ENCODE assay signal across 8 mouse cellular contexts in genomic region chr11:6411684-6412083, GRCm38 (mm10). TPM values are rescaled to one million over a fixed set of nuclear protein-coding genes. Genes with fewer than 3 reads are reported as not detected.
DNase-seq lines count a peak whose midpoint lies in the region; ATAC-seq lines count a peak whose summit lies in the region.

No protein-coding gene starts in this region.

- no peaks in the 10 kb centered on the region for H3K27me3 ChIP-seq in midbrain, embryonic 10.5 days (ENCODE audit: low read depth, poor library complexity, severe bottlenecking)
- no peaks in the 10 kb centered on the region for H3K27me3 ChIP-seq in midbrain, embryonic 13.5 days
- no peaks in the 10 kb centered on the region for H3K27me3 ChIP-seq in liver, embryonic 13.5 days

- no peak overlapping the region for H3K4me2 ChIP-seq in midbrain, embryonic 13.5 days (replicated peaks)
- H3K4me2 ChIP-seq in liver, embryonic 13.5 days = no peak overlapping the region

- H3K27ac ChIP-seq in midbrain, embryonic 10.5 days (replicated peaks) = no peak overlapping the region
- H3K27ac ChIP-seq in midbrain, embryonic 13.5 days = no peak overlapping the region
- H3K27ac ChIP-seq in liver, embryonic 13.5 days = no peak overlapping the region

- no peak overlapping the region for H3K4me3 ChIP-seq in midbrain, embryonic 10.5 days
- H3K4me3 ChIP-seq in midbrain, embryonic 13.5 days (replicated peaks) = no peak overlapping the region
- no peak overlapping the region for H3K4me3 ChIP-seq in liver, embryonic 13.5 days (replicated peaks)

- ATAC-seq in midbrain, embryonic 13.5 days = no peak
- ATAC-seq in liver, embryonic 13.5 days (ENCODE audit: low read depth) = no peak

- peaks cover 2% of the 10 kb centered on the region for H3K36me3 ChIP-seq in midbrain, embryonic 10.5 days
- H3K36me3 ChIP-seq in midbrain, embryonic 13.5 days = peaks cover 3% of the 10 kb centered on the region
- peaks cover 16% of the 10 kb centered on the region for H3K36me3 ChIP-seq in liver, embryonic 13.5 days

- H3K4me1 ChIP-seq in midbrain, embryonic 10.5 days = peaks cover 11% of the 10 kb centered on the region
- peaks cover 10% of the 10 kb centered on the region for H3K4me1 ChIP-seq in midbrain, embryonic 13.5 days (replicated peaks)
- peaks cover 29% of the 10 kb centered on the region for H3K4me1 ChIP-seq in liver, embryonic 13.5 days (replicated peaks)

- no peak overlapping the region for H3K9ac ChIP-seq in midbrain, embryonic 13.5 days (replicated peaks)
- no peak overlapping the region for H3K9ac ChIP-seq in liver, embryonic 13.5 days

- peak; percentile 82 for DNase-seq in midbrain, embryonic 10.5 days (ENCODE audit: low spot score)
- peak; percentile 73 for DNase-seq in adrenal gland, adult 8-10 months
- DNase-seq in embryo, embryonic 9.5 days (ENCODE audit: extremely low spot score) = peak; percentile 80
- peak; percentile 87 for DNase-seq in kidney, adult 9 months
- peak; percentile 55 for DNase-seq in liver, embryonic 13.5 days
- peak; percentile 72 to 85 for DNase-seq in right cerebral cortex, postnatal 10 days (ENCODE audit: low spot score in 2 of 2)
- DNase-seq in yolk sac, embryonic 10.5 days (ENCODE audit: low spot score) = peak; percentile 52

- H3K9me3 ChIP-seq in midbrain, embryonic 10.5 days (replicated peaks) = no peaks in the 10 kb centered on the region
- H3K9me3 ChIP-seq in midbrain, embryonic 13.5 days = no peaks in the 10 kb centered on the region
- H3K9me3 ChIP-seq in liver, embryonic 13.5 days (replicated peaks) = peaks cover 24% of the 10 kb centered on the region

- 2% methylated on average over 5 of the region's 5 CpGs for WGBS in midbrain, embryonic 10.5 days
- WGBS in midbrain, embryonic 13.5 days = 3% methylated on average over 5 of the region's 5 CpGs
- WGBS in liver, embryonic 13.5 days (ENCODE audit: insufficient replicate concordance) = 6% methylated on average over 5 of the region's 5 CpGs

RNA-seq across cellular contexts. Expression of gene Ppia, which starts 3.6 kb away (rescaled TPM):
- polyA plus RNA-seq in midbrain, embryonic 10.5 days (2016; fragmentation: Nextera tagmentation; extraction: Ambion mirVana) = 5,494 and 6,336 TPM in 2 replicates
- 3,782 and 3,914 TPM in 2 replicates for polyA plus RNA-seq in midbrain, embryonic 13.5 days (2015; fragmentation: Nextera tagmentation; extraction: Ambion mirVana)
- 1,000 to 10,000 TPM; 1,457 to 1,759 (median 1,529) TPM for total RNA-seq in adrenal gland, adult 8-10 months (2022)
- polyA plus RNA-seq in liver, embryonic 13.5 days (2015; fragmentation: Nextera tagmentation; extraction: Ambion mirVana) = 3,630 and 3,871 TPM in 2 replicates

RNA-seq across cellular contexts. Expression of gene Zmiz2, which starts 22.8 kb away (rescaled TPM):
- 13.8 and 18.6 TPM in 2 replicates for polyA plus RNA-seq in midbrain, embryonic 10.5 days (2016; fragmentation: Nextera tagmentation; extraction: Ambion mirVana)
- polyA plus RNA-seq in midbrain, embryonic 13.5 days (2015; fragmentation: Nextera tagmentation; extraction: Ambion mirVana) = 32.9 and 33.6 TPM in 2 replicates
- total RNA-seq in adrenal gland, adult 8-10 months (2022) = 10 to 100 TPM; 51.9 to 66.8 (median 59.9) TPM
- 4.4 and 4.7 TPM in 2 replicates for polyA plus RNA-seq in liver, embryonic 13.5 days (2015; fragmentation: Nextera tagmentation; extraction: Ambion mirVana)

RNA-seq across cellular contexts. Expression of gene H2afv, which starts 32.6 kb away (rescaled TPM):
- polyA plus RNA-seq in midbrain, embryonic 10.5 days (2016; fragmentation: Nextera tagmentation; extraction: Ambion mirVana) = 961 and 1,033 TPM in 2 replicates
- 605 and 617 TPM in 2 replicates for polyA plus RNA-seq in midbrain, embryonic 13.5 days (2015; fragmentation: Nextera tagmentation; extraction: Ambion mirVana)
- total RNA-seq in adrenal gland, adult 8-10 months (2022) = 10 to 100 TPM; 68.9 to 84.3 (median 80.5) TPM
- polyA plus RNA-seq in liver, embryonic 13.5 days (2015; fragmentation: Nextera tagmentation; extraction: Ambion mirVana) = 109 and 112 TPM in 2 replicates
